In the genomic region with DNA sequence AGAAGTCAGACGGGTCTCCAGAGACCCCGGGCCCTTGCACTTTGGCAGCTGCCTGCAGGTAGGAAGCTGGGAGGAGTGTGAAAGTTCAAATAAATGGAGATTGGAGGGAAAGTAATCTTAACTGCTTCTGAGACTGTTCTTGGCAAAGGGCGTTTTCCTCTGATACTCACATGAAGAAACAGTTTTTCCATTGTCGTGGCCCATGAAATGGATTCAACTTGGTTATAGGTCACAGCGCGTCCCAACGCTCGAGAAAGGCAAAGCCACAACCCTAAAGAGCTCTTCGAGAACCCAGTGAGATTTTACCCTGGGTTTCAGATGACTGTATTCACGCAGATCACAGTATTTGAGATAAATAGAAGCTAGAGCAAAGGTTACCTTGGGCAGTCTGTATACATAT, we compare ENCODE assay signal across 27 mouse cellular contexts. TPM values are rescaled to one million over a fixed set of nuclear protein-coding genes. Genes with fewer than 3 reads are reported as not detected.
DNase-seq lines count a peak whose midpoint lies in the region; ATAC-seq and TF ChIP-seq lines count a peak whose summit lies in the region.
"Had no signal": no experiment of that assay in that cellular context is flagged by ENCODE, and none has a peak within 500 bp of the region (broad histone marks: within the 10 kb centered on the region; RNA-seq: fewer than 3 reads in every experiment).

No protein-coding gene starts in this region.

- H3K4me1 ChIP-seq in liver, postnatal 0 days (ENCODE audit: insufficient read depth): no peaks in the 10 kb centered on the region; the same call in 1 of the 2 replicates
- no peaks in the 10 kb centered on the region for H3K4me1 ChIP-seq in liver, embryonic 11.5 days (replicated peaks; ENCODE audit: control insufficient read depth, insufficient read depth, low read length)
- H3K4me1 ChIP-seq in small intestine, adult 2 months (ENCODE audit: control insufficient read depth, insufficient read depth, insufficient read length, low read length): peaks cover 9% of the 10 kb centered on the region
- H3K4me1 ChIP-seq: forebrain, embryonic 12.5 days had no signal

- no peaks in the 10 kb centered on the region for H3K9me3 ChIP-seq in liver, postnatal 0 days (ENCODE audit: low read length)
- H3K9me3 ChIP-seq in liver, embryonic 11.5 days (ENCODE audit: control insufficient read depth, low read length): no peaks in the 10 kb centered on the region
- H3K9me3 ChIP-seq: forebrain, embryonic 12.5 days had no signal

- intact Hi-C loops in heart, postnatal 10 days (cut with DNase I): no loop called here

- ATAC-seq in liver, postnatal 0 days: no peak
- ATAC-seq in liver, embryonic 11.5 days (replicated peaks; ENCODE audit: low FRiP score): no peak
- ATAC-seq: CD4-positive, CD25-positive, alpha-beta regulatory T cell, adult 4 months; forebrain, postnatal 0 days; hindbrain, embryonic 16.5 days had no signal

- 69% methylated on average over 10 of the region's 10 CpGs for WGBS in liver, postnatal 0 days (ENCODE audit: insufficient replicate concordance)
- 76% methylated on average over 10 of the region's 10 CpGs for WGBS in liver, embryonic 11.5 days
- 25% methylated on average over 10 of the region's 10 CpGs for WGBS in small intestine, adult 2 months

- peak overlapping the region; percentile 7; the same call in 1 of the 2 replicates for H3K27ac ChIP-seq in liver, postnatal 0 days (ENCODE audit: low read depth)
- H3K27ac ChIP-seq in liver, embryonic 11.5 days (ENCODE audit: low read depth, low read length): no peak overlapping the region
- H3K27ac ChIP-seq in small intestine, adult 2 months (ENCODE audit: insufficient read depth, low read depth, low read length): peak overlapping the region; percentile 22; the same call in 1 of the 2 replicates
- H3K27ac ChIP-seq: forebrain, embryonic 12.5 days had no signal

- H3K36me3 ChIP-seq in liver, postnatal 0 days (replicated peaks; ENCODE audit: insufficient read depth, low read length): no peaks in the 10 kb centered on the region
- no peaks in the 10 kb centered on the region for H3K36me3 ChIP-seq in liver, embryonic 11.5 days (ENCODE audit: control insufficient read depth, insufficient read depth, low read length)
- no peaks in the 10 kb centered on the region for H3K36me3 ChIP-seq in small intestine, adult 2 months (ENCODE audit: control insufficient read depth, insufficient read depth, low read length)
- H3K36me3 ChIP-seq: forebrain, embryonic 12.5 days had no signal

- peak; percentile 80 for DNase-seq in heart, adult 11 months
- no peak for DNase-seq in heart, postnatal 10 days
- DNase-seq in liver, postnatal 0 days: no peak
- no peak for DNase-seq in liver, embryonic 11.5 days (ENCODE audit: low spot score)
- no peak for DNase-seq in B cell, adult 2 months
- DNase-seq in right cerebral cortex, adult 18-20 months: no peak
- DNase-seq: adrenal gland, adult 2 months; cerebellum, adult 18-20 months; cerebellum, postnatal 10 days; forebrain, postnatal 0 days; kidney, adult 9 months; kidney, postnatal 25 days; liver; lung, adult 18-20 months; lung, postnatal 14 days; midbrain, embryonic 14.5 days; right cerebral cortex, postnatal 14 days; thymus, adult 2 months; thymus, postnatal 36 days had no signal

- H3K4me2 ChIP-seq in liver, postnatal 0 days (ENCODE audit: low read depth, low read length): no peak overlapping the region
- no peak overlapping the region for H3K4me2 ChIP-seq in liver, embryonic 11.5 days
- H3K4me2 ChIP-seq: forebrain, embryonic 12.5 days; heart, embryonic 11.5 days had no signal

- no peaks in the 10 kb centered on the region for H3K27me3 ChIP-seq in liver, postnatal 0 days (ENCODE audit: insufficient read depth, low read length)
- no peaks in the 10 kb centered on the region for H3K27me3 ChIP-seq in liver, embryonic 11.5 days (replicated peaks; ENCODE audit: control insufficient read depth, insufficient read depth, low read length)
- no peaks in the 10 kb centered on the region for H3K27me3 ChIP-seq in small intestine, adult 2 months (ENCODE audit: control insufficient read depth, insufficient read depth, low read length)
- H3K27me3 ChIP-seq: forebrain, embryonic 12.5 days had no signal

- no peak for TF ChIP-seq EP300 in liver, postnatal 0 days (IDR thresholded peaks at IDR 0.05; ENCODE audit: low read depth)

- no peak overlapping the region for H3K4me3 ChIP-seq in liver, postnatal 0 days (ENCODE audit: low read depth, low read length)
- no peak overlapping the region for H3K4me3 ChIP-seq in liver, embryonic 11.5 days (ENCODE audit: low read depth, low read length)
- no peak overlapping the region for H3K4me3 ChIP-seq in small intestine, adult 2 months (ENCODE audit: low read depth, low read length)
- H3K4me3 ChIP-seq: erythroblast, embryonic 14.5 days; forebrain, embryonic 12.5 days had no signal

- no peak overlapping the region for H3K9ac ChIP-seq in liver, postnatal 0 days (replicated peaks)
- H3K9ac ChIP-seq in liver, embryonic 11.5 days (ENCODE audit: low read depth, low read length): no peak overlapping the region
- H3K9ac ChIP-seq: forebrain, embryonic 12.5 days; forebrain, postnatal 0 days had no signal

- TF ChIP-seq POLR2A in small intestine, adult 2 months (IDR thresholded peaks at IDR 0.05; ENCODE audit: low read depth, low read length): no peak

- TF ChIP-seq CTCF in liver, postnatal 0 days (IDR thresholded peaks at IDR 0.05; ENCODE audit: low read depth): no peak
- TF ChIP-seq CTCF in small intestine, adult 2 months (IDR thresholded peaks at IDR 0.05; ENCODE audit: extremely low read depth, insufficient read length, insufficient replicate concordance, low read depth, low read length): no peak

RNA-seq across cellular contexts. Expression of gene Slc4a4, which starts 31.0 kb away (rescaled TPM):
- 10 to 100 TPM; 34.1 to 44.1 TPM for total RNA-seq in heart, postnatal 10 days (2021)
- 3.3 and 4.1 TPM in 2 replicates for polyA plus RNA-seq in liver, postnatal 0 days (2015; fragmentation: Nextera tagmentation; extraction: Ambion mirVana)
- 1.2 and 1.5 TPM in 2 replicates for polyA plus RNA-seq in liver, embryonic 11.5 days (2014; fragmentation: Nextera tagmentation; extraction: Ambion mirVana)
- polyA plus RNA-seq in small intestine, adult 2 months (2012; rRNA removed): 11.0 and 15.3 TPM in 2 replicates
- total RNA-seq: common myeloid progenitor, adult 5-6 weeks; monocyte, adult 5-6 weeks had no signal
- polyA plus RNA-seq: CD4-positive, CD25-positive, alpha-beta regulatory T cell, adult 4 months; erythroblast, embryonic 14.5 days had no signal
